Mouse (Mus musculus) kidney, adult 2 months (tissue): ENCODE measurements around the gene Hey2. TPM values are rescaled to one million over a fixed set of nuclear protein-coding genes. Genes with fewer than 3 reads are reported as not detected.

ENCODE experiments used
- DNase-seq: peaks from one replicate; pipeline ENCODE4 v3.0.0; 2021
- H3K27ac ChIP-seq: fragments of 200-500 bp; 2 replicates; pipeline ENCODE4 v1.5.1; 2012; ENCODE audit warnings: low read depth, low read length, control low read depth, inconsistent platforms; ENCODE audit not compliant: insufficient read depth
- H3K27me3 ChIP-seq: fragments of 200-500 bp; replicated peaks from 2 replicates; pipeline ENCODE4 v1.6.1; 2012; ENCODE audit warnings: mild to moderate bottlenecking, moderate library complexity, low read length, inconsistent platforms; ENCODE audit not compliant: control insufficient read depth, insufficient read depth
- H3K36me3 ChIP-seq: fragments of 200-500 bp; 2 replicates; pipeline ENCODE4 v1.6.1; 2012; ENCODE audit warnings: mild to moderate bottlenecking, moderate library complexity, low read length, inconsistent platforms; ENCODE audit not compliant: control insufficient read depth, insufficient read depth
- H3K4me1 ChIP-seq: fragments of 200-500 bp; 2 replicates; pipeline ENCODE4 v1.6.1; 2011; ENCODE audit warnings: low read length; ENCODE audit not compliant: control insufficient read depth, insufficient read depth
- H3K4me3 ChIP-seq: fragments of 200-500 bp; 2 replicates; pipeline ENCODE4 v1.5.1; 2011; ENCODE audit warnings: mild to moderate bottlenecking, low read depth, low read length, control low read depth; ENCODE audit not compliant: insufficient read depth
- CTCF ChIP-seq: fragments of 200-500 bp; conservative IDR thresholded peaks from 2 replicates; pipeline ENCODE4 v1.5.1; 2011; ENCODE audit warnings: low read depth, mild to moderate bottlenecking, control low read depth, low read length, moderate library complexity, mixed read lengths; ENCODE audit not compliant: insufficient read depth, insufficient read length
- POLR2A ChIP-seq: fragments of 200-500 bp; IDR thresholded peaks from one replicate; pipeline ENCODE4 v1.6.1; 2011; ENCODE audit warnings: low read depth, low read length, control low read depth
- WGBS: fragments of 180-500 bp; shearing (Covaris S2); methylation state at CpG from one replicate; pipeline ENCODE4 v1.1.7; 2018; 5-methylcytosine and 5-hydroxymethylcytosine counted together
- polyA plus RNA-seq: library from polyadenylated mRNA; depleted of rRNA; stranded (reverse); fragments of >200 nt; gene quantifications from 2 replicates; pipeline ENCODE4 v1.2.3, GENCODE M21; 2012; rRNA removed

Hey2 gene
- 2.9 and 3.6 TPM in 2 replicates for polyA plus RNA-seq

- under 1% methylated on average over 70 of the region's 70 CpGs for WGBS
- peak within 1 kb of the TSS; percentile 18; the same call in 1 of the 2 replicates for H3K27ac ChIP-seq
- peak; percentile 5 for TF ChIP-seq POLR2A
- TF ChIP-seq CTCF = no peak
- peaks cover 2% of the 10 kb centered on the region for H3K27me3 ChIP-seq
- H3K4me3 ChIP-seq = peak within 1 kb of the TSS; percentile 85
- peak; percentile 99 for DNase-seq
- peaks cover 6% of the 10 kb centered on the region; the same call in 1 of the 2 replicates for H3K4me1 ChIP-seq
- no peaks in the 10 kb centered on the region for H3K36me3 ChIP-seq
Measured at GRCm38 (mm10) chr10:30842643-30843437, at the start of gene Hey2. Hey2 (minus strand) TSS chr10:30842801.

GRCm38 (mm10) chr10:30883085-30883760 lies 40.6 kb upstream of the Hey2 start:
- H3K4me1 ChIP-seq = no peaks in the 10 kb centered on the region
- H3K36me3 ChIP-seq = no peaks in the 10 kb centered on the region
- H3K27ac ChIP-seq = no peak overlapping the region
- H3K4me3 ChIP-seq = no peak overlapping the region
- H3K27me3 ChIP-seq = no peaks in the 10 kb centered on the region
- no peak for DNase-seq
- 61% methylated on average over 4 of the region's 4 CpGs for WGBS
- no peak for TF ChIP-seq POLR2A
- no peak for TF ChIP-seq CTCF

- WGBS = 89% methylated on average over 10 of the region's 10 CpGs
- DNase-seq = no peak
Measured at GRCm38 (mm10) chr10:30881109-30881508, 38.5 kb upstream of the Hey2 start.

DNA sequence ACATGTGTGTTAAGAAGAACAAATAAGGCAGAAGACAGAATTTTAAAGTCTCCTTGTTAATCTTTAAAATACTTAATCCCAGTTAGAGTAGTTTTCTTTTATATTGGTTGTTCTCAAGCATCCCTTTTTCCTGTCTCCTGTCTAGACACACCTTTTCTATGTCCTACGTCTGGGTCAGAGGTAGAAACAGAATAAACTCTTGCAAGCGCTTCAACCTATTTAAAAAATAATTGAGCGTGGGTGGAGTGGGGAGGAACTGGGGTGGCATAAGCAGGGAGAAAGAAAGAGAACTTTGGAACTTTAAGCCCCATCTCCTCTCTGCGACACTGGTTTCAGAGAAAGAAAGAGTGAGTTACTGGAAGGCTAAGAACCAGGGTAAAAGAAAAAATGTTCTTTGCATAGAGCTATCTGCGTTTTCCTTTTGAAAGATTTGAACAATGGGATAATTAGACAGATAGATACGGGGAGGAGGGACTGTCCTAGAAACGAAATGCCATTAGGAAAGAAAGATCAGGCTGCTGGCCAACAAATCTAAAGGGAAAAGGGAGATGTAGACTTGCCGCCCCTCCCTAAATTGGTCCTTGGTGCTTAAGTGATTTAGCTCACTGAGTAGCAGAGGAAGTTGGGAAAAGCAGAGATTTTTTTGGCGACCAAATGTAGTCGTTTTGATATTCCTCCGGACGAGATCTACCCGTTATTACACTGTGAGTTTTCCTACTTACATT lies 2.7 kb upstream of the Hey2 start:
- Histone ChIP-seq H3K4me3 (no peak overlapping the region), H3K36me3 (no peaks in the 10 kb centered on the region), H3K4me1 (peaks cover 6% of the 10 kb centered on the region; the same call in 1 of the 2 replicates), H3K27me3 (peaks cover 2% of the 10 kb centered on the region), H3K27ac (no peak overlapping the region)
- DNase-seq = no peak
- WGBS = 47% methylated on average over 13 of the region's 13 CpGs
- TF ChIP-seq CTCF (no peak), POLR2A (no peak)

More at GRCm38 (mm10) chr10:30881109-30881508, 38.5 kb upstream of the Hey2 start:
- Histone ChIP-seq H3K27me3 (no peaks in the 10 kb centered on the region), H3K36me3 (no peaks in the 10 kb centered on the region), H3K4me3 (no peak overlapping the region), H3K4me1 (no peaks in the 10 kb centered on the region), H3K27ac (no peak overlapping the region)
- TF ChIP-seq CTCF (no peak), POLR2A (no peak)

DNA sequence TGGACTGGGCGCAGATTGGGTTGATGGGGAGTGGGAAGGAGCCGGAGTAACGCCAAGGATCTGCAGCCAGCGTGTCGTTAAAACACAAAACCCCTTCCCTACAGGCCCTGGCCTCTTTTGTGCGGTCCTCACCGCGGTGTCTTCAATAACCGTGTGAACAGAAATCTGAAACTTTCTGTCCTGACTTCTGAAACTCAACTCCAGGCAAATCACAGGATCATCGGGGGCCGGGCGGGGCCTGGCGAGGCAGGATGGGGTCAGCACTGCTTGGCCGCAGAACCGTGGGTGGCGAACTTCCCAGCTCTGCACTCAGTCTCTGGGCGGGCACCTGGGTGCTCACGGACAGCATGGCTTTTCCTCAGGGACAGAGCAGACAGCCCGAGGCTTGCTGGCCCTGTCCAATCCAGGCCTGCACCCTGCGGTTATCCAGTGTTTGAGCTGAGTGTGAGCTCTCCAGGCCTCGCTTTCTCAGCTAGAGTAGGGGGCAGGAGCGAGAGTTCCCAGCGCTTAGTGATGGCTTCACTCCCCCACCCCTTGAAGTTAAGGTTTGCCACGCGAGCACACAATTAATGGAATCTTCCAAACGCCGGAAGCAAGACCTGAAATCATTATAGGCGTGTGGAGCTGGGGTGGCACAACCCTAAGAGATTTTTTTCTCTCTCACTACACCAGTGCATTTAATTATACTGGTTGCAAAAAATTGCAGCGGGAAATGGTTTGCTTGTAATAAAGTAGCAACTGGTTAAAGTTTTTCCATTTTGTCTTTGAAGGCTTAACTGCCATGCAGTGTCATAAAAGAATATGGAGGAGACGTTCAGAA lies 1.8 kb upstream of the Hey2 start:
- no peak overlapping the region for H3K4me3 ChIP-seq
- H3K4me1 ChIP-seq = peaks cover 6% of the 10 kb centered on the region; the same call in 1 of the 2 replicates
- whole genome bisulfite sequencing = 25% methylated on average over 30 of the region's 30 CpGs
- TF ChIP-seq POLR2A (no peak), CTCF (no peak)
- H3K36me3 ChIP-seq = no peaks in the 10 kb centered on the region
- no peak overlapping the region for H3K27ac ChIP-seq
- H3K27me3 ChIP-seq = peaks cover 2% of the 10 kb centered on the region
- DNase-seq = peak; percentile 24

DNA sequence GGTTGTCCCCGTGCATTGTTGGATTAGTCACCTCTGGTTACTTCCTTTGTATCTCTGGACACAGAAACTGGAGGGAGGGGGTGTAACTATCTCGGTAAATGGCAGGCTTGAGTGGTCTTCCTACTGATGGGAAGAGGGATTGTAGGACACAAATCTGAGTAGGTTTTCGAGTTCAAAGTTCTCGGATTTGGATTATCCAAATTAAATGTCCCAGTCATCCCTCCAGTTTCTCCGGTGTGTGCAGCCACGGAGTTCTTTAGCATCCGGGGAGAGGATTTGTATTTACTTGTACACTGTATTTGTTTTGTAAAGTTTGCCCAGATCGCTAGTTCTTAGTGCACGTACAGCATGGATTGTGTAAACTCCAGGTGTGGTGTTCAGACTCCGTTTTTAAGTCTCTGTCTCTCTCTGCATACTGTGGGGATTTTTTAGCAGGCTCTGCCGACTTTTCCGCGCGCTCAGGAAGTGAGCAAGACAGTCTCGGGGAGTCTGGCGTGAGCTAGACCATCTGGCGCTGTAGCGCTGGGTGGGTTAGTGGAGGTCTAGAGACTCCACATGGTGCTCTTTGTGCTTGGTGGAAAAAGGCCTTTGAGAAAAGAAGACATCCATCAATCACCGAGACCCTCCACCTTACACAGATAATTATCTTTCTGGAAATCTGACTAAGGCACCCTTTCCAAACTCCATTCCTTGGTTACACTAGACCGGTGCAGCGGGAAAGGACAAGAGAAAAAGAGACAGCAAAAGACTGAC lies 1.0 kb upstream of the Hey2 start:
- H3K27ac ChIP-seq = no peak overlapping the region
- peak overlapping the region; percentile 85 for H3K4me3 ChIP-seq
- peaks cover 2% of the 10 kb centered on the region for H3K27me3 ChIP-seq
- no peaks in the 10 kb centered on the region for H3K36me3 ChIP-seq
- 7% methylated on average over 21 of the region's 21 CpGs for WGBS
- peaks cover 6% of the 10 kb centered on the region; the same call in 1 of the 2 replicates for H3K4me1 ChIP-seq
- TF ChIP-seq POLR2A = no peak
- no peak for TF ChIP-seq CTCF
- peak; percentile 17 for DNase-seq
